Mouse (Mus musculus) gastrocnemius, postnatal 25 days (tissue): ENCODE results near the gene Plcb2. TPM values are rescaled to one million over a fixed set of nuclear protein-coding genes. Genes with fewer than 3 reads are reported as not detected.

ENCODE experiments used
- DNase-seq: peaks from one replicate; pipeline ENCODE4 v3.0.0; 2022
- total RNA-seq, 2 experiments: library from RNA; stranded (reverse); gene quantifications; 1 replicate in 1 of 2; 2 replicates in 1 of 2; pipeline ENCODE4 v1.2.3; 2021

Plcb2 gene
- total RNA-seq, 2 experiments from 2014 or later, result 0.15 to 0.16 TPM

DNA sequence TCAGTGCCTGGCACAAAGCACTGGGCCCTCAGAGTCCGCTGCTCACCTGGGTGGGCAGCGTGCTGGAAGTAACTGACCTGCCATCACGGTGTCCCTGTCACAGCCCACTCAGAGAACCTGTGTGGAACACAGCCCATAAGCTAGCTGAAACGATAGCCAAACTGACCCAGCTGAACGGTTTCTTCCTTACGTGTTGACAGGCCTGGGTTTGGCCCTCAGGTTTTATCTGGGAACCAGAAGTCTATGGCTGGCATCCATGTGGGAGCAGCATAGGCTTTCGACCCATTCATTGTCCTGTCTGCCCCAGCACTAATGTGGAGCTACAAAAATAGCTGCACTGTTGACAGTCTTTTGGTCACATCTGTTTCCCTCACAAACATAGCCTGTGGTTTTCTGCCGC lies 22.2 kb upstream of the Plcb2 start:
- no peak for DNase-seq

DNA sequence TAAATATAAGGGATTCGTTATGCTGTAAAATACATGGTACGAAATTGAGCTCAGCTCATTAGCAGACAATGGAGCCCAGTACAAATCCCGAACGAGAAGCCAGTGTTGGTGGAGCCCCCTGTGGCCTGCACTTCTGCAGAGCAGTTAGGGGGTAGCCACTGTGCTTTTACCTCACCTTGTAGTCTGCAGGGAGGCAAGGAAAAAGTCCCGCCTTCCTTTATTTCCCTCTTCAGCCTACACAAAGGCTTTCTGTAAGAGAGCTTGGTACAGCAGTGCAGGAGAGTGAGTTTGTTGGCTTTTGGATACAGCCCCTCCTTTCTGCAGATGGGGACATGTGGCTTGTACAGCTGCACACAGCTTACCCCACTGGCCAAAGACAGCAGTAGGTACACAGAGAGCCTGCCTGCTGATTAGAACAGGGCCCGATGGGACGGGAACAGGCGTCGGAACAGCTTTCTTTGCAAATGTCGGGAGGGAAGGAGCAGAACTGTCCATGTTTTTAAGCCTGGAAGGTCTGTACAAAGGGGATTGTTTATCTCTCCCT lies 21.2 kb upstream of the Plcb2 start:
- DNase-seq, result no peak

DNA sequence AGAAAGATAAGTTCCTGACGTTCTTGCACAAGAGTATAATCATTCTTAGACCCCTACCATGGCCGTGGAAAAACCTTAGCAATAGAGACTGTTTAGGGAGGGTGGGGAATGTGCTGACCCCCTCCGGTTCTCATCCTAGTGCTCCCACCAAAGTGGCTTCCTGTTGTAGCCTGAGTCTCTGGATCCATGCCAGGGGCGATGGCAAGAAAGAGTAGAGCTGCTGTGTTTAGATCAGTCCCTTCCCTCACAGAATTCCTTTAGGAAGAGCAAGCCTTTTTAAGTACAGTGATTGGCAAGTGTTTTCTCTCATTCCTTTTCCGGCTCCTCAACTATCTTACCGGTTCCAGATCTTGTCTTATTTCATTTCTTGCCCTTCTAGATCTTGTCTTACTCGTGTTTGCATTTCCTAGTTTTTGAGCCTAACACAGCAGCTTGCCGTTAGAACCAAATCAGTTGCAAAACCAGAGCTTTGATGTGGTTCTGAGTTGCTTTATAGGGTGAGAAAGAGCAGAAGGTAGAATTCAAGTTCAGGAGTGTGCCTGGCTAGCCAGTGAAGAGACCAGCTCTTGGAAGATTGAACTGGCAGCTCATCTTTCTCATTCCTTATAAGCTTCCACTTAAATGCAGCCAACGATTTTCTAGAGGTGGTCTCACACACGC lies 19.2 kb upstream of the Plcb2 start:
- no peak for DNase-seq

DNA sequence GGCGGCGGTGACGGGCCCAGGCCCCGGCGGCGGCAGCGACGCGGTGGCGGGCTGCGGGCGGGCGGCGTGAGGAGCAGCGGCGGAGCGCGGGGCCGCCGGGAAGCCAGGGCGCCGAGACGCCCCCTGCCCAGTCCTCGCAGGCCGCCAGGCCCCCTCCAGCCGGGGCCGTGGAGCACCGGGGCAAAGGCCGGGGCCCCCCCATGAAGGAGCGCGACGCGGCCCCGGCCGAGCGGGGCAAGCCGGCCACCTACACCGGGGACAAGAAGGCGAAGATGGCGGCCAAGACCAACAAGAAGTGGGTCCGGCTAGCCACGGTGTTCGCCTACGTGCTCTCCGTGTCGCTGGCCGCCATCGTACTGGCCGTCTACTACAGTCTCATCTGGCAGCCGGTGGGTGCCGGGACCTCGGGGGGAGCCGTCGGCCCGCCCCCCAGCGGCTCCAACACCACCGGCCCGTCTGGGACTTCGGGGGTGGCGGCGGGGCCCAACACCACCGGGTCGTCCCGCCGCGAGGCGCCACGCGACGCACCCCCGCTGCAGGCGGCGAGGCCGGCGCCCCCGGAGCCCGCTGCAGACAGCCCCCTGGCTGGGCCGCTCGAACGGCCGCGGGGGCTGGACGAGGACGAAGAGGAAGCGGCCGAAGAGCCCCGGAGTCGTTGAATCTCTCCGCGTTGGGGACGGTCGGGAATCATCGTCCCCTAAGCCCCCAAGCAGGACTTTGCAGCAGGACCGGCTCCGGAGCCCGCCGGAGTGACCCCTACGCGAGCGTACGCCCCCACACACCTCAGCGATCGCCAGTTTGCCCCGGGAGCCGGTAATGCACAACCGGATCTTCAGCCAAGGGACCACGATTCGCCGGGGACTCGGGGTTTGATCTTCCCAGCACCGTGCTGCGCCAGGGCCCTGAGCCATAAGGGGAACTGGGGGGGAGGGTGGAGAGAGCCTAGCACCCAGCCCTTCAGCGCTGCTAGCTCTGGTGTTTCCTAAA lies 18.0 kb upstream of the Plcb2 start:
- no peak for DNase-seq

DNA sequence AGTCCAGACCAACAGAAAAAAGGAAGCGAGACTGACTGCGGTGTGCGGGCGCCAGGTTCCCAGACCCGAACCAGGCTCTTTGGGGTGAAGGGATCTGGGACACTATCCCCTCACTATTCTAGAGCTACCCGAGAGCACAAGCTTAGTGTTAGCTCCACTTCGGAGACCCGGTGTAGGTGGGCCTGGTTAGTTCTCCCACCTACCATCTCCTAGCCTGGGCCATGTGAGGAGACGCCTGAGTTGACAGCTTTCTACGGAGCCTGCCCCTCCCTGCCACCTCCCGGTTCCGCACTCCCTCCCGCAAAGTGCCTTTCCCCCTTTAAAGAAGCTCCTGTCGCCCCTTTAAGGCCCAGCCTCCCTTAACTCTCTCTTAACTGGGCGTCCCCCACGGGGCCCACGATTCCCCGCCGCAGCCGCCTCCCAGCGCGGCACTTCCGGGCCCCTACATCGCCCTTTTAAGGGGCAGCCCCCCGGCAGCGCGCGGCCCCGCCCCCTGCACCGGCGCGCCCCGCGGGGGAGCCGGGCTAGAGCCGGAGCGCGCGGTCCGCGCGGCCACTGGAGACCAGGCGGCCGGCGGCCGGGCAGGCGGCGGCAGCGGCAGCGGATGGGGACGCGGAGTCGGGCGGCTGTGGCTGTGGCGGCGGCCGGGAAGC lies 17.1 kb upstream of the Plcb2 start, which contains the start of gene Inafm2:
Inafm2 (plus strand) TSS at position 527 of the 653 bp plus-strand sequence.
- DNase-seq, result peak; percentile 95

DNA sequence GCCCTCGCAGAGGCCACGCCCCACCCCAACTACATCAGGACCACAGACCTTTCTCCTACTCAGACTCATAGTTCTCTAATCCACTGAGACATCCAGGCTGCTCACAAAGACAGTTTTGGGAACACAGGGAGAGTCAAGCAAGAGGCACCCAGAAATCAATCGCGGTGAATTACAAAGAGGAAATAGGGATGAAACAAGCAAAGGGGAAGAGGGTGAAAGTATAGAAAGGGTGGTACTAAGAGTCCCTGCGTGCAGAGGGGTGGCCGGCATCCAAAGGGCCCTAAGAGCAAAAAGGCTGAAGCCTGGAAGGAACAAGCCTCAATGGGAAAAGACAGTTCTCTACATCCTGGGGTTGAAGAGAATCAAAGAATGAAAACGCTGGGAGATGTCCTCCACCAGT lies 16.4 kb upstream of the Plcb2 start:
- DNase-seq, result no peak

GRCm38 (mm10) chr2:118743261-118743943 lies 15.2 kb upstream of the Plcb2 start:
- DNase-seq, result no peak

GRCm38 (mm10) chr2:118741183-118741582 lies 12.9 kb upstream of the Plcb2 start:
- no peak for DNase-seq

GRCm38 (mm10) chr2:118740341-118740740 lies 12.1 kb upstream of the Plcb2 start:
- no peak for DNase-seq

GRCm38 (mm10) chr2:118733341-118733740 lies 5.1 kb upstream of the Plcb2 start:
- DNase-seq, result no peak

- DNase-seq, result no peak
These were observed 3.7 kb upstream of the Plcb2 start for GRCm38 (mm10) chr2:118731981-118732380.

DNA sequence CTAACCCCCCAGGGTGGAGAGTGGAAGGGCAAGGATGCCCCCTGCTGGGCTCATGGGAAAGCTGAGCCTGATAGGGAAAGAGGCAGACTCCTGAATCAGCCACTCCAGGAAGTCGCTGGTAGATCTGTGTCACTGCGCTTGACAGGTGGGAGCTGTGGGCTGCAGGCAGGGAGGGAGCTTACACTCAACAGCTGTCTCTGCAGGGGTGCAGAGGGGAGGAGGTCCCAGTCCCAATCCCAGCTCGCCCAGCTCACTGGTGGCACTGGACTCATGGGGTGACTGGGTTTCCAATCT lies 2.3 kb upstream of the Plcb2 start:
- DNase-seq, result peak; percentile 50

DNA sequence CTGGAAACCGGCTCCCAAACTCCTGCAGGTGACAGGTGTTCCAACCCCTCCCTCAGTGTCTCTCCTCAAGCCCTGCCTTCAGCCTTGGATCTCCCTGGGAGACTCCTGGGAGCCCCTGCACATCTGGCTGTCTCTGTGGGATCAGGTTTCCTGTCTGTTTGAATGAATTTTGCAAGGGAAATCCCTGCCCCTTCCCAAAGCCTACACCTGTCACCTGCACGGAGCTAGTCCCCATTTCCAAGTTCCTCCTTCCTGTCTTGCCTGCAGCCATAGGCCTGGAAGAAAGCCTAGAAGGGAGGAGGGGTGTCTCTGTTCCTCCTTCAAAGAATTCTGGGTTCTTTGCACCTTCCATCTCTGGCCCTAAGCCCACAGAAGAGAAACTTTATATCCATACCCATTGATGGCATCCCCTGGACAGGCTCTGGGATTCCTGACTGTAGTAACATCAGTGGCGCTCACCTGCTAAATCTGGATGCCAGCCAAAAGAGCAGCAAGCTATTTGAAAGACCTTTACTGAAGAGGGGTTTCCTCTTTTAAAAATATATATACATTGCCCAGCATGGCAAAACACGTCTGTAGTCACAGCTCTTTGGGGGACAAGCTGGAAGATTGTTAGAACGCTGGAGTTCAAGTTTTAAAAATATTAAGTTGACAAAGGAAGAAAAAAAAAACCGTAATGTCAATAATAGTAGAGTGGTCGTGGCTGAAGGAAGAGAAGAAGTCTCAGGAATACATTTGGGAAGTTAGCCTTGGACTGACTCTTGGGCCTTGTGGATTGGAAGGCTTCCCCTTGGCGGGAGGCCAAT lies 1.8 kb upstream of the Plcb2 start:
- no peak for DNase-seq

- DNase-seq, result no peak
These were observed 956 bp upstream of the Plcb2 start for GRCm38 (mm10) chr2:118729194-118729593.

DNA sequence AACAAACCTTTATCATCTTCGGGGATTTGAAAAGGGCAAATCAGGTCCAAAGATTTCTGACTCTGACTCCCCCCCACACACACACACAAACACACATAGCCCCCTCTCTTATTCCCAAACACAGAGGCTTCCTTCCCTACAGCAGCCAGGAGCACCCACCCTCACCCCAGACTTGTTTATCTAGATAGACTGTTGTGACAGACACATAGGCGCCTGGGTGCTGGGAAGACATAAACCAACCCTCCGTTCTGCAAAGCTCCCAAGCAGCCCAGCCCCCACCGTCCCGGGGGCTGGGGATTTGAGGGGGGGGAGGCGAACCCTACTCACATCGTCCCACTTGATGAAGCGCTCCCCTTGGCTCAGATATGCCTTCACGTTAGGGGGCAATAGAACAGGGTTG lies 327 bp downstream of the Plcb2 start:
- DNase-seq, result no peak

GRCm38 (mm10) chr2:118726873-118727272 lies 1.4 kb downstream of the Plcb2 start:
- no peak for DNase-seq

DNA sequence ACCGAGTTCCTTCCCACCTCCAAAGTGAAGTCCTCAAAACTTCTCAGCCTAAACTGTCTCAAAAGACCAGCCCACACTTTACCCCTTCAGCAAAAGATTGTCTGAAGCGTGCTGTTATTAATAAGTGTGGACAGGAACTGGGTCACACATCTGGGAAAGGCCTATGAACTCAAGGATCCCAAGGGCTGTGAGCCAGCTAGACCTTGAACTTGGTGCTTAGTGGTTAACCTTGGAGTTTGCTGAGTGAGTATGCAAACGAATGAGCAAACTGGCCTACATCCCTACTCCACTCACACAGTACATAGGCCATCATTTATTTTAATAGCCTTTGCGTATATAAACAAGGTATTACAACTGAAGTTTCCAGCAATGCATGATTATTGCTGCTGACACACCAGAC lies 2.7 kb downstream of the Plcb2 start:
- no peak for DNase-seq

- no peak for DNase-seq
These were observed 4.3 kb downstream of the Plcb2 start for GRCm38 (mm10) chr2:118723693-118724486.

DNA sequence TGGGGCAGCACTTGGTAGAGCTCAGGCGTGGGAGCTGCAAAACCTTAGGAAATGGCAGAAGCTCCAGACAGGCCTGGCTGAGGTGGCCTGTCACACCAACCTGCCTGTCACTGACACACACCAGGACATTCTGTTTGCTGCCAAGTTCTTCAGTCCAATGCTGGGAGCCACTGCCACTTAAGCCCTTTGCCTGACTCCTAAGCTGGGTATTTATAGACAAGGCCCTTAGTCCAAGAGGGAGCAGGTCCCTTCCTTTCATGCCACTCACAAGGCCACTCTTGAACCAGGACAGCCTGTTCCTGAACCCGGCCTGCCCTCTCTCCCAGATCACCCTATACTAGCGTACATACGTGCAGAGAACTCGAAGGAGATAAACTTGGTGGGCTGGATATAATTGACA lies 11.6 kb downstream of the Plcb2 start:
- peak; percentile 66 for DNase-seq

DNA sequence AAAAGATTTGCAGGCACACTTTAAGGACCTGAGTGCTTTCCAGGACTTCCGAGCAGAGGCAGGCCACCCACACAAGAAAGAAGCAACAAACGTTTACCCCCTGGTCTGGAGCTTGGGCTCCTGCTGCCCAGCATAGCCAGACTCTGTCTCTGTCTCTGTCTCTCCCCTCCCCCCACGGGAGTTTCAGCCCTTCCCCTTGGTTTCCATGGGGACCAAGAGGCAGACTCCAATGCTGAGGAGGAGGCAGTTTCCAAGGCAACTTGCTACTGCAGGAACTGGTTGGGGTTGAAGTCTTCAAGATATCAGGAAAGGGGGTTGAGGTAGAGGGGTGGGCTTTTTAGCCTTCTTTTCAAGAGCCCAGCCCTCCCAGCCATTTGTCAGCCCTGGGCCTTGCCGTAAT lies 14.0 kb downstream of the Plcb2 start:
- DNase-seq, result no peak
